Mouse (Mus musculus): ENCODE data around the gene Slc4a3. TPM values are rescaled to one million over a fixed set of nuclear protein-coding genes. Genes with fewer than 3 reads are reported as not detected.

The Slc4a3 gene
- polyA plus RNA-seq, 2 experiments: 21.5 to 101 TPM

- no peak overlapping the region for H3K4me3 ChIP-seq (replicated peaks; ENCODE audit: low read length)
- no peak for TF ChIP-seq POLR2A (IDR thresholded peaks at IDR 0.05; ENCODE audit: borderline replicate concordance, extremely low read depth, insufficient read depth, insufficient read length)
- H3K4me1 ChIP-seq (ENCODE audit: control insufficient read depth, insufficient read depth, low read length): no peaks in the 10 kb centered on the region
- no peak overlapping the region for H3K9ac ChIP-seq (ENCODE audit: low read depth, low read length, severe bottlenecking)
- no peak overlapping the region for H3K27ac ChIP-seq (replicated peaks; ENCODE audit: low read depth, low read length)
- ATAC-seq (ENCODE audit: low FRiP score, low read depth) (no peak), DNase-seq (ENCODE audit: low spot score) (no peak)
- no peak overlapping the region for H3K4me2 ChIP-seq (replicated peaks; ENCODE audit: low read depth, low read length, severe bottlenecking)
- H3K27me3 ChIP-seq (ENCODE audit: control insufficient read depth, insufficient read depth, low read length): no peaks in the 10 kb centered on the region
- 0 out of 2 replicates have a peak, but pooled peaks cover 6% of the 10 kb centered on the region for H3K9me3 ChIP-seq (ENCODE audit: control insufficient read depth, low read length)
- WGBS: 80% methylated on average over 9 of the region's 9 CpGs
- H3K36me3 ChIP-seq (ENCODE audit: control insufficient read depth, insufficient read depth, low read length): peaks cover 22% of the 10 kb centered on the region
Observed at GRCm38 (mm10) chr1:75538597-75539190, 7.4 kb upstream of the Slc4a3 start.

- H3K36me3 ChIP-seq (ENCODE audit: control insufficient read depth, insufficient read depth, low read length): peaks cover 4% of the 10 kb centered on the region; the same call in 1 of the 2 replicates
Observed at GRCm38 (mm10) chr1:75541496-75541895, 4.6 kb upstream of the Slc4a3 start.

GRCm38 (mm10) chr1:75544351-75544750 lies 1.7 kb upstream of the Slc4a3 start:
- TF ChIP-seq POLR2A (IDR thresholded peaks at IDR 0.05; ENCODE audit: borderline replicate concordance, extremely low read depth, insufficient read depth, insufficient read length): no peak
- no peak overlapping the region for H3K27ac ChIP-seq (replicated peaks; ENCODE audit: low read depth, low read length)
- WGBS: 88% methylated on average over 6 of the region's 6 CpGs
- no peak overlapping the region for H3K4me3 ChIP-seq (replicated peaks; ENCODE audit: low read length)
- no peak for DNase-seq (ENCODE audit: low spot score)
- H3K4me2 ChIP-seq (replicated peaks; ENCODE audit: low read depth, low read length, severe bottlenecking): no peak overlapping the region
- no peaks in the 10 kb centered on the region for H3K27me3 ChIP-seq (ENCODE audit: control insufficient read depth, insufficient read depth, low read length)
- H3K9ac ChIP-seq (ENCODE audit: low read depth, low read length, severe bottlenecking): no peak overlapping the region
- no peak for ATAC-seq (ENCODE audit: low FRiP score, low read depth)
- H3K36me3 ChIP-seq (ENCODE audit: control insufficient read depth, insufficient read depth, low read length): peaks cover 17% of the 10 kb centered on the region
- H3K9me3 ChIP-seq (ENCODE audit: control insufficient read depth, low read length): 0 out of 2 replicates have a peak, but pooled peaks cover 6% of the 10 kb centered on the region
- H3K4me1 ChIP-seq (ENCODE audit: control insufficient read depth, insufficient read depth, low read length): peaks cover 12% of the 10 kb centered on the region

More at GRCm38 (mm10) chr1:75541496-75541895, 4.6 kb upstream of the Slc4a3 start:
- 0 out of 2 replicates have a peak, but pooled peaks cover 6% of the 10 kb centered on the region for H3K9me3 ChIP-seq (ENCODE audit: control insufficient read depth, low read length)
- no peak overlapping the region for H3K9ac ChIP-seq (ENCODE audit: low read depth, low read length, severe bottlenecking)
- peaks cover 4% of the 10 kb centered on the region for H3K4me1 ChIP-seq (ENCODE audit: control insufficient read depth, insufficient read depth, low read length)
- H3K27me3 ChIP-seq (ENCODE audit: control insufficient read depth, insufficient read depth, low read length): no peaks in the 10 kb centered on the region
- WGBS: 91% methylated on average over 7 of the region's 7 CpGs
- no peak overlapping the region for H3K4me2 ChIP-seq (replicated peaks; ENCODE audit: low read depth, low read length, severe bottlenecking)
- no peak for ATAC-seq (ENCODE audit: low FRiP score, low read depth)
- no peak overlapping the region for H3K27ac ChIP-seq (replicated peaks; ENCODE audit: low read depth, low read length)
- TF ChIP-seq POLR2A (IDR thresholded peaks at IDR 0.05; ENCODE audit: borderline replicate concordance, extremely low read depth, insufficient read depth, insufficient read length): no peak
- no peak overlapping the region for H3K4me3 ChIP-seq (replicated peaks; ENCODE audit: low read length)
- DNase-seq (ENCODE audit: low spot score): no peak

GRCm38 (mm10) chr1:75547351-75547750 lies 1.3 kb downstream of the Slc4a3 start:
- TF ChIP-seq POLR2A (IDR thresholded peaks at IDR 0.05; ENCODE audit: borderline replicate concordance, extremely low read depth, insufficient read depth, insufficient read length): no peak
- DNase-seq (ENCODE audit: low spot score) (no peak), ATAC-seq (ENCODE audit: low FRiP score, low read depth) (no peak)
- WGBS: 94% methylated on average over 9 of the region's 13 CpGs
- Histone ChIP-seq H3K9me3 (ENCODE audit: control insufficient read depth, low read length) (0 out of 2 replicates have a peak, but pooled peaks cover 6% of the 10 kb centered on the region), H3K36me3 (ENCODE audit: control insufficient read depth, insufficient read depth, low read length) (peaks cover 45% of the 10 kb centered on the region), H3K4me1 (ENCODE audit: control insufficient read depth, insufficient read depth, low read length) (peaks cover 12% of the 10 kb centered on the region), H3K9ac (ENCODE audit: low read depth, low read length, severe bottlenecking) (peak overlapping the region; percentile 86; the same call in 1 of the 2 replicates), H3K4me2 (replicated peaks; ENCODE audit: low read depth, low read length, severe bottlenecking) (peak overlapping the region; percentile 72), H3K27ac (replicated peaks; ENCODE audit: low read depth, low read length) (no peak overlapping the region), H3K4me3 (replicated peaks; ENCODE audit: low read length) (peak overlapping the region; percentile 76), H3K27me3 (ENCODE audit: control insufficient read depth, insufficient read depth, low read length) (no peaks in the 10 kb centered on the region)

GRCm38 (mm10) chr1:75548083-75548482 lies 2.0 kb downstream of the Slc4a3 start:
- Histone ChIP-seq H3K27ac (replicated peaks; ENCODE audit: low read depth, low read length) (no peak overlapping the region), H3K27me3 (ENCODE audit: control insufficient read depth, insufficient read depth, low read length) (no peaks in the 10 kb centered on the region), H3K36me3 (ENCODE audit: control insufficient read depth, insufficient read depth, low read length) (peaks cover 53% of the 10 kb centered on the region), H3K9me3 (ENCODE audit: control insufficient read depth, low read length) (0 out of 2 replicates have a peak, but pooled peaks cover 1% of the 10 kb centered on the region), H3K4me1 (ENCODE audit: control insufficient read depth, insufficient read depth, low read length) (peaks cover 12% of the 10 kb centered on the region), H3K9ac (ENCODE audit: low read depth, low read length, severe bottlenecking) (no peak overlapping the region), H3K4me2 (replicated peaks; ENCODE audit: low read depth, low read length, severe bottlenecking) (no peak overlapping the region), H3K4me3 (replicated peaks; ENCODE audit: low read length) (no peak overlapping the region)
- no peak for DNase-seq (ENCODE audit: low spot score)
- no peak for TF ChIP-seq POLR2A (IDR thresholded peaks at IDR 0.05; ENCODE audit: borderline replicate concordance, extremely low read depth, insufficient read depth, insufficient read length)
- WGBS: 93% methylated on average over 3 of the region's 3 CpGs
- no peak for ATAC-seq (ENCODE audit: low FRiP score, low read depth)

Data from limb, embryonic 14.5 days (tissue).